Mouse (Mus musculus) left cerebral cortex, postnatal 4 days (tissue): ENCODE data around the gene Lamc3. TPM values are rescaled to one million over a fixed set of nuclear protein-coding genes. Genes with fewer than 3 reads are reported as not detected.

Source experiments
- DNase-seq: peaks from one replicate; pipeline ENCODE4 v3.0.0-alpha.2; 2022
- intact Hi-C: fragments of 180-260 bp; cut with DNase I; formaldehyde crosslinking; loops from one replicate; pipeline ENCODE4 v1.15.1; 2025
- total RNA-seq, 2 experiments: library from RNA; stranded (reverse); gene quantifications; 2 replicates each; pipeline ENCODE4 v1.2.3; 2021

Lamc3 gene
- total RNA-seq, 2 experiments from 2014 or later: 11.8 to 12.7 TPM

DNA sequence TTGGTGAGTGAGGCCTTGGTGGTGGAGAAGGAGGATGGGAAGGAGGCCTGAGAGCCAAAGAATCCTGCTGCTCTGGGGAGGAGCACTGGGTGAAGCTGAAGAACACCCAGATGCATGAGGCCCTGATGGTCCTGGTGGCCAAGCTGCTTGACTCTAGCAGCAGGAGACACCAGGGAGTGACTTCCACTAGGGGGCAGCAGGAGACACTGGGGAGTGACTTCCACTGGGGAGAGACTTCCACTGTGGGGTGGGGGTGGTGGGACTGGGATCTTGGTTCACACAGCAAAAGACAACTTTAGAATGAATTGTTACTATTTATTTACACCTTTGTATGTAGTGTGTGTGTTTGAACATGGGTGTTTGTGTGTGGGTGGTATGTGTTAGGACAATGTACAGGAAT is 78.0 kb downstream of the Lamc3 start:
- intact Hi-C loops: no loop called here
- DNase-seq: peak; percentile 41

DNA sequence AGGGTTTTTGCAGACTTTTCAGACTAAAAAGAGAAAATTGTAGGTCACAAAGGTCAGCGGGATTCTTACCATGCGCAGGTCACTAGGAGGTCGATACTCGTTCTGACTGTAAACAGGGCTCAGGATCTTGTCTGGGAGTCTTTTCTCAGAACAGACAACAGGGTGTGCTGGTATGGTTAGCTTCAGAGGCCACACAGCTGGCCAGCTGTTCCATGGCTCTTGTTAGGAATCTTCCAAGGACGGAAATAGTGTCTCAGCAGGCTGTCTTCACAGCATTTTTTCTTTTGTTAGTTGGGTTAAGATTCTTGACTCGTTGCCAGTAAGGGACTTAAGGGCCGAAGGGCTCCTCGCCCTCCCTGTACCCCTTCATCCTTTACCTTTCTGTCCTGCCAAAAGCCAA is 79.7 kb downstream of the Lamc3 start:
- intact Hi-C loops: no loop called here

DNA sequence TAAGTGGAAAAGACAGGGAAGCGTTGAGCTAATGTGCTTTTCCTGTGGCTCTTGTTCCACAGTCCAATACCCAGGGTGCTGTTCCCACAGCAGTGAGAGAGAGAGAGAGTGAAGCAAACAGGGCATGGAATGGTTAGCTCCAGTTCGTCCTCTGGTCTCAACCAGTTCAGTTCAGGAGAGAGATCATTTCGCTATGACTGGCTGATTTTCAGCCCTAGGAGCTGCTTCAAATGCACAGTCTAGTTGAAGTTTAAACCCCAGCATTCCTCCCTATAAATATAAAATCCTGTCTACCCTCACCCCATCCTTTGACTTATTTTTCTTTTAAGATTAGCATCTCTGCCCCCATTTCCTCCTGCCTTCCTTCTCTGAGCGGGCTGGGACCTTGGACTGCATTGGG is 85.5 kb downstream of the Lamc3 start:
- intact Hi-C loops: no loop called here
- DNase-seq: no peak

More for the DNA sequence above, 79.7 kb downstream of the Lamc3 start:
- no peak for DNase-seq

DNA sequence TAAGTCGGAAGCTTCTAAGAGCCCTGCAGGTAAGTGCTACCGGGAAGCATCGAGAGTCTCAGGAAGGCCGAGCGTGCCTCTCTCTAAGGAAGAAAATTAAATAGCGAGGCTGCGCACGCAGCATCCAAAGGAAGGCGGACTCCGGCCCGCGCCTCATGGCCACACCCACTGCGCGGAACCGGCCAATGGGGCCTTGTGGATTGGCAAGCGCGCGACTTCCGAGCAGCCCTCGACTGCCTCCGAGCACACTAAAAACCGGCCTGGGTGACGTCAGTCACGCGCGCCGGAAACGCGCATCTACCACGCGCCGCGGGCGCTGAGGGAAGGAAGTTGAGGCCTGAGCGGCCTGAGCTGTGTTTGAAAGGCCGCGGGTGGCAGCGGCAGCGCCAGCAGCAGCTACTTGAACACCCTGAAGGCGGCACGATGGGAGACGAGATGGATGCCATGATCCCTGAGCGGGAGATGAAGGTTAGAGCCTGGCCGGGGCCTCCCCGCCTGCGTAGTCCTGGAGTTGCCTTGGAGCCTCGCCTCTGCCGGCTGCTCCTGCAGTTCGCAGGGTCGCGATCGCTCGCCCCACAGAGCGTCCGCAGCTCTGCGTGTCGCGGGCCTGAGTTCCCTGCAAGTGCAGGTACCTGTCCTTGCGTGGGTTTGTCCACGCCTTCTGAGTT is 87.2 kb downstream of the Lamc3 start, which contains the start of gene Nup214:
Gene Nup214, plus strand, starts transcription at position 296 of the 668 bp plus-strand sequence.
- peak; percentile 99 for DNase-seq
- intact Hi-C loops: no loop called here

DNA sequence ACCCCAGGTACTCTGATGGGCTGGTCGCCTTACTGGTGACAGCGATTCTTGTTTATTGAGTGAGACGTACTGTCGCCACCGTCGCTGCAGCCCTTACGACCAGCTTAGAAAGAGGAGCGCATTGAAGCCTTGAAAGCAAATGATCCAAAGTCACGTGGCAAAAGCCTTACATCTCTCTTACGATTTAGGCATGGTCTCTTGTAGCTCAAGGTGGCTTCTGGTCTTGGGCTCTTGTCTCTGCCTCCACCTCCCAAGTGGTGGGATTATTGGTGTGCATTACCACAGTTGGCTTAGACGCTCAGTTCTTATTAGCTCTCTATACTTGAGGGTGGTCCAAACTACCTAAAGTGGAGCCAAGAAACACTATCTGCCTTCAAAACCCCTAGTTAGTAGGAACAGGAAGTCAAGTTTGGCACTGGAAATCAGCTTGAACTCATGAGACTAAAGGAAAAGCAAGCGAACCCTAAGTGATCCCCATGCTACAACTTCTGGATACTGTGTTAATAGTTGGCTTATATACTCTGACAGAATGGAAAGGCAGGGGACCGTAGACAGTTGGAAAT is 87.8 kb downstream of the Lamc3 start:
- intact Hi-C loops: no loop called here
- DNase-seq: no peak

DNA sequence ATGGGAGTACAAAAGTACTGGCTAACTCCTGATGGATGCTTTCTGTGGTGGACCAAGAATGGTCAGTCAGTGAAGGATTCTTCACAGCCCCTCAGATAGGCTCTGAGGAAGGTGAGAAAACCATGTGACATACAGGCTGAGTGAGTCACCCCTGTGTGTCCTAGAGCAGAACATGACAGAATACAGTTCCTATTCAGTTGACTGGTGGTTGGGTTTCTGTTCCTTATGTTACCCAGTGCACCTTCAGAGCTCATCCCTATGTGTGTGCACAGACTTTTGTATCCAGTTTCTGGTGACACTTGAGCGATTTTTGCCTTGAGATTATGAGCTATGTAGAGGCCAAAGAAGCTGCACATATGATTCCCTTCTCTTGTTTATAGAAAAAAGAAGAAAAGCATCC is 100.7 kb downstream of the Lamc3 start:
- DNase-seq: no peak
- intact Hi-C loops: loop anchor here (10.0 kb wide), 1 partner anchor 237 kb away; no protein-coding TSS in a partner anchor

DNA sequence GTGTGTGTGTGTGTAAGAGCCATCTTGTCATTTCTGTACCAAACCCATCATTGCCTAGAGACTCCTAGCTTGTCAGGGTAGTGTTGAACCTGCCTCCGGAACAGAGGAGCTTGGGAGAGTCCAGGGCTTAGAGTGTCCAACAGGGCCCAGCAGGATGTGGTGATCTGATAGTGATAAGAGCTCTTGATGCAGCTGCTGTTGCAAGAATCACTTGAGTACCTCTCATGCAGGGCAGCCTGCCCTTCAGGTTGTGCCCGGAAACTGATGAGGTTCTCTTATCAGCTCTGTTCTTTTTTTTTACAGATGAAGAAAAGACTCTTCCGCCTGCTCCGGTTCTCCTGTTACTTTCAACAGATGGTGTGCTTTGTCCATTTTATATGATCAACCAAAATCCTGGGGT is 103.9 kb downstream of the Lamc3 start:
- intact Hi-C loops: loop anchor here (10.0 kb wide), 1 partner anchor 1976 kb away; no protein-coding TSS in a partner anchor
- no peak for DNase-seq

DNA sequence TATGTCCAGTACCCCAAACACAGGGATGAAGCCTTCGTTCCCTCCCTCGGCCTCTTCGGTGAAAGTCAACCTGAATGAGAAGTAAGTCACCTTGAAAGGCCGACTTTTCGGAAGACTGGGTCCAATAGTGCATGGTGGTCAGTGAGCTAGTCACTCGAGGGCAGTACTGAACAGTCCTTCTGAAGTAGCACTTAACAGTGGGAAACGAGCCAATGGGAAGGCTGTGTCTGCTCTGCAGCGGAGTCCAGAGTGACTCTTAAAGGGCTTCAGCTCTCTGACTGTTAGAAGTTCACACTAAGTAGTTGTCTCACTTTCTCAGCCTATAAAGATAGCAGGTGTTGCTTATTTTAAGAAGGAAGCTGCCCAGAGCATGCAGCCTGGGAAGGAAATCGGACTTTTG is 107.8 kb downstream of the Lamc3 start:
- intact Hi-C loops: loop anchor here (10.0 kb wide), 1 partner anchor 1980 kb away; no protein-coding TSS in a partner anchor
- no peak for DNase-seq

DNA sequence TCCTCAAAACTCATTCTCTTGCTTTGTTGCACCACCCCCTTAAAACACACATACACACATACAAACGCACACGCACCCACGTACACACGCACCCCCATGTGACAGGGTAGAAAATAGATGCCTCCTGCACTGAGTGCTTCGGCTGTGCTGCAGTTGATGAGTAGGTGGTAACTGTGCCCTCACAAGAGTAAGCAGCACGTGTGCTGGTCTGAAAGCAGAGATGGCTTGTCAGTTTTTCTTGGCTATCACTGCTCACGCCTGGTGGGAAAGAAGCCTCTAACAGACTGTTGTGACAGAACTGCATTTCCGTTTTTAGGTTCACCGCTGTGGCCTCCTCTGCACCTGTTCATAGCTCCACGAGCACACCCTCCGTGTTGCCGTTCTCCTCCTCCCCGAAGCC is 109.0 kb downstream of the Lamc3 start:
- DNase-seq: no peak
- intact Hi-C loops: loop anchor here (10.0 kb wide), 1 partner anchor 1981 kb away; no protein-coding TSS in a partner anchor

Other genes starting within 250 kb of the Lamc3 start
- gene Prdm12, start 247.3 kb upstream of the Lamc3 start, total RNA-seq: under 1 TPM; 0.44 to 0.64 TPM
- gene Exosc2, start 216.6 kb upstream of the Lamc3 start, total RNA-seq: 10 to 100 TPM; 28.4 to 29.0 TPM
- gene Abl1, start 198.9 kb upstream of the Lamc3 start, total RNA-seq: 10 to 100 TPM; 51.3 to 54.4 TPM
- not detected for gene Qrfp, start 76.7 kb upstream of the Lamc3 start, total RNA-seq
- gene Fibcd1, start 41.3 kb upstream of the Lamc3 start, total RNA-seq: 1 to 10 TPM; 3.9 to 9.9 TPM
- 10 to 100 TPM; 10.5 to 14.1 TPM for gene Aif1l, start 62.8 kb downstream of the Lamc3 start, total RNA-seq
- gene Nup214, start 87.1 kb downstream of the Lamc3 start, total RNA-seq: 10 to 100 TPM; 54.0 to 59.8 TPM
- under 1 TPM; 0.70 to 0.92 TPM for gene Fam78a, start 197.6 kb downstream of the Lamc3 start, total RNA-seq
- 10 to 100 TPM; 18.1 to 18.3 TPM for gene Plpp7, start 208.2 kb downstream of the Lamc3 start, total RNA-seq